Mouse (Mus musculus) bone marrow macrophage, adult 2 months (primary cell): ENCODE data around the gene Gm28635.

Experiments
- CTCF ChIP-seq: IDR thresholded peaks from 2 replicates; pipeline ENCODE4 v1.5.1; 2012; ENCODE audit warnings: low read depth, mild to moderate bottlenecking, low read length, moderate library complexity
- POLR2A ChIP-seq: IDR thresholded peaks from 2 replicates; pipeline ENCODE4 v1.6.1; 2012; ENCODE audit warnings: mild to moderate bottlenecking, low read depth, low read length, borderline replicate concordance

- TF ChIP-seq POLR2A: no peak
- no peak for TF ChIP-seq CTCF
Measured at GRCm38 (mm10) chr2:84634934-84635482, 42.8 kb downstream of the Gm28635 start.
